Mouse (Mus musculus): ENCODE measurements around the gene Zfp579. TPM values are rescaled to one million over a fixed set of nuclear protein-coding genes. Genes with fewer than 3 reads are reported as not detected.

Zfp579 gene
- total and polyA plus RNA-seq, 3 experiments: 0.54 to 3.6 TPM; not detected in 1

DNA sequence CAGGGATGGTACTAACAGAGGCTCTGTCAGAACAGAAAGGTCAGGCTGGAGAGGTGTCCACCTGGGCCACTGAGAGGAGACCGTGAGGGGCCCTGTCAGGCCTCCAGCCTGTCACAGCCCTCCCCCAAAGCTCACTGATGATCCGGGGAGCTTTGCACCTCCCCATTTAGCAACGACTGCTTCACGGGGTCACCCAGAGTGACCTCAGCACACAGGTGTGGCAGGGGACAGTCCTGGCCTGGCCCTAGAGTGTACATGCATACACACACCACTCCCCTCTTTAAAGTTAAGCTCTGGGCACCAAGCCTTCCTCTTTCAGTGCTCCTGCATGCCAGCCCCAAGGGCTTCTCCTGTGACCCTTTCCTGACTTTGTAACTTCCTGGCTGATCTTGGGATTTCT lies 20.5 kb downstream of the Zfp579 start:
- Histone ChIP-seq H3K79me2 (ENCODE audit: control insufficient read depth, insufficient read depth, low read length, poor library complexity) (no peaks in the 10 kb centered on the region), H3K4me1 (ENCODE audit: control insufficient read depth in 1 of 2, insufficient read depth in 2 of 2, low read length in 2 of 2) (peaks cover 0 to 9% of the 10 kb centered on the region in 2 experiments; a peak in 1 of 4 replicates), H3K36me3 (ENCODE audit: control insufficient read depth in 1 of 2, insufficient read depth in 2 of 2, low read length in 2 of 2) (no peaks in the 10 kb centered on the region), H3K27me3 (ENCODE audit: control insufficient read depth in 1 of 2, insufficient read depth in 2 of 2, low read length in 2 of 2) (no peaks in the 10 kb centered on the region), H3K27ac (ENCODE audit: control insufficient read depth, low read depth, low read length) (no peak overlapping the region), H3K4me3 (ENCODE audit: control insufficient read depth in 1 of 2, insufficient read depth in 1 of 2, low read depth in 2 of 2, low read length in 2 of 2) (no peak overlapping the region), H3K9me3 (replicated peaks; ENCODE audit: insufficient read depth, low read length) (no peaks in the 10 kb centered on the region), H3K9ac (ENCODE audit: control insufficient read depth, low read depth, low read length, poor library complexity, severe bottlenecking) (no peak overlapping the region)
- TF ChIP-seq E2F4 (IDR thresholded peaks at IDR 0.05; ENCODE audit: borderline replicate concordance, low read depth, low read length) (no peak), GABPA (IDR thresholded peaks at IDR 0.05; ENCODE audit: low read depth, low read length) (no peak), JUND (IDR thresholded peaks at IDR 0.05; ENCODE audit: low read depth, low read length) (no peak), TBP (IDR thresholded peaks at IDR 0.05; ENCODE audit: low read depth, low read length) (no peak), POLR2AphosphoS2 (IDR thresholded peaks at IDR 0.05; ENCODE audit: low read length) (no peak), ZNF384 (IDR thresholded peaks at IDR 0.05; ENCODE audit: low read depth, low read length) (no peak), POLR2AphosphoS5 (IDR thresholded peaks at IDR 0.05; ENCODE audit: borderline replicate concordance, low read depth, low read length) (no peak), RAD21 (IDR thresholded peaks at IDR 0.05; ENCODE audit: low read depth, low read length) (no peak), SMC3 (IDR thresholded peaks at IDR 0.05; ENCODE audit: low read depth, low read length) (no peak)
- DNase-seq (ENCODE audit: low read depth, low spot score): no peak

DNA sequence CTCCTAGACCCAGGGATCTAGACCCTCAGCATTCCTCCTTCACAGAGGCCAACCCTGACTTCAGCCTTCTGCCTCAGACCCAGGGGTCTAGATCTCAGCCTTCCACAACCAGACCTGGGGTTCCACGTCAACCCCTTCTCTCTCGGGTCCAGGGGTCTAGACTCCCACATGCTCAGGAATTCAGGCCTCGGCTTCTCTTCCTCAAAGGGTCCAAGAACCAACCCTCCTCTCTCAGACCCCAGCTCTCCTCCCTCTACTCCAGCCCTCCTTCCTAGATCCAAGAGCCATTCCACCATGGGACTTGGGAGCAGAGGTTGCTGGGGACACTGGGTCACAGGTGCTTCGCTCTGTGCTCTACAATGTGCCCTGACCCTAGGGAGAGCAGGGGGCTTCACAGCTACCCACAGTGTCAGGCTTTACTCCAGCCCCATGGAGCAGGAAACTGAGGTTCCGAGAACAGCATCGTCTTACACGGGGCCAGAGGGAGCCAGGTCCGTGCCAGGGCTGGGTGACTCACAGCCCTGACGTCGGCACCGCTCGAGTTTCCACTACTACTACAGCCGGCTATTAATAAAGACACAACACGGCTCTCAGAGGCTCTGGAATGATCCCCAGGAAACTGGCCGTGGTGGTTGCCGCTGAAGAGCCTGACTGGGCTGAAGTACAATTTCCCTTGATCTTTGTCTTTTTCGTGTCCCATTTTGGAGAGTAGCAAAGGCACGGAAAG lies 23.5 kb downstream of the Zfp579 start:
- Histone ChIP-seq H3K4me1 (ENCODE audit: control insufficient read depth in 1 of 2, insufficient read depth in 2 of 2, low read length in 2 of 2) (peaks cover 0 to 9% of the 10 kb centered on the region in 2 experiments; a peak in 1 of 4 replicates), H3K9me3 (replicated peaks; ENCODE audit: insufficient read depth, low read length) (no peaks in the 10 kb centered on the region), H3K4me3 (ENCODE audit: control insufficient read depth in 1 of 2, insufficient read depth in 1 of 2, low read depth in 2 of 2, low read length in 2 of 2) (no peak overlapping the region), H3K36me3 (ENCODE audit: control insufficient read depth in 1 of 2, insufficient read depth in 2 of 2, low read length in 2 of 2) (no peaks in the 10 kb centered on the region), H3K79me2 (ENCODE audit: control insufficient read depth, insufficient read depth, low read length, poor library complexity) (no peaks in the 10 kb centered on the region), H3K27me3 (ENCODE audit: control insufficient read depth in 1 of 2, insufficient read depth in 2 of 2, low read length in 2 of 2) (no peaks in the 10 kb centered on the region), H3K27ac (ENCODE audit: control insufficient read depth, low read depth, low read length) (no peak overlapping the region), H3K9ac (ENCODE audit: control insufficient read depth, low read depth, low read length, poor library complexity, severe bottlenecking) (no peak overlapping the region)
- no peak for DNase-seq (ENCODE audit: low read depth, low spot score)
- TF ChIP-seq SIN3A (IDR thresholded peaks at IDR 0.05; ENCODE audit: low read length) (no peak), ZC3H11A (IDR thresholded peaks at IDR 0.05; ENCODE audit: low read depth, low read length) (no peak), MAZ (IDR thresholded peaks at IDR 0.05; ENCODE audit: low read depth, low read length) (no peak), GABPA (IDR thresholded peaks at IDR 0.05; ENCODE audit: low read depth, low read length) (no peak), TCF12 (IDR thresholded peaks at IDR 0.05; ENCODE audit: low read depth, low read length) (no peak), USF2 (IDR thresholded peaks at IDR 0.05; ENCODE audit: borderline replicate concordance in 1 of 2, insufficient read depth in 1 of 2, low read depth in 1 of 2, low read length in 2 of 2) (no peak), MAX (IDR thresholded peaks at IDR 0.05; ENCODE audit: low read length) (no peak), TAL1 (IDR thresholded peaks at IDR 0.05; ENCODE audit: low read length) (no peak), CHD2 (IDR thresholded peaks at IDR 0.05; ENCODE audit: low read length) (no peak), RAD21 (IDR thresholded peaks at IDR 0.05; ENCODE audit: low read depth, low read length) (no peak), ZMIZ1 (IDR thresholded peaks at IDR 0.05; ENCODE audit: low read depth, low read length) (no peak), USF1 (IDR thresholded peaks at IDR 0.05; ENCODE audit: low read depth, low read length) (no peak), MAFK (IDR thresholded peaks at IDR 0.05; ENCODE audit: borderline replicate concordance, low read depth, low read length) (no peak), MXI1 (IDR thresholded peaks at IDR 0.05; ENCODE audit: low read depth, low read length) (no peak), BHLHE40 (IDR thresholded peaks at IDR 0.05; ENCODE audit: borderline replicate concordance, low read depth, low read length) (no peak), POLR2A (IDR thresholded peaks at IDR 0.05; ENCODE audit: control insufficient read depth in 1 of 2, insufficient read depth in 1 of 2, low read depth in 1 of 2, low read length in 2 of 2, poor library complexity in 1 of 2) (no peak), ZKSCAN1 (IDR thresholded peaks at IDR 0.05; ENCODE audit: low read depth, low read length) (no peak), KAT2A (conservative IDR thresholded peaks at IDR 0.05; ENCODE audit: low read depth, low read length) (no peak), RCOR1 (IDR thresholded peaks at IDR 0.05; ENCODE audit: low read depth, low read length) (no peak)

Measured in MEL (cell line).